Mouse (Mus musculus) left cerebral cortex, postnatal 10 days (tissue): ENCODE results near the gene Rgl1. TPM values are rescaled to one million over a fixed set of nuclear protein-coding genes. Genes with fewer than 3 reads are reported as not detected.
A peak's percentile ranks its signal among the peaks of the same experiment; 100 is the strongest.

Source experiments
- DNase-seq, 2 experiments: peaks; one replicate each; pipeline ENCODE4 v3.0.0; 2021 to 2022; ENCODE audit warnings: low spot score in 2 of 2, mixed read lengths in 1 of 2; ENCODE audit errors: extremely low spot score in 1 of 2
- intact Hi-C: fragments of 180-260 bp; cut with DNase I; formaldehyde crosslinking; loops from one replicate; pipeline ENCODE4 v1.15.1; 2025
- total RNA-seq, 2 experiments: library from RNA; stranded (reverse); gene quantifications; 2 replicates each; pipeline ENCODE4 v1.2.3; 2021

The Rgl1 gene
- total RNA-seq, 2 experiments from 2014 or later = 85.2 to 86.9 TPM

DNA sequence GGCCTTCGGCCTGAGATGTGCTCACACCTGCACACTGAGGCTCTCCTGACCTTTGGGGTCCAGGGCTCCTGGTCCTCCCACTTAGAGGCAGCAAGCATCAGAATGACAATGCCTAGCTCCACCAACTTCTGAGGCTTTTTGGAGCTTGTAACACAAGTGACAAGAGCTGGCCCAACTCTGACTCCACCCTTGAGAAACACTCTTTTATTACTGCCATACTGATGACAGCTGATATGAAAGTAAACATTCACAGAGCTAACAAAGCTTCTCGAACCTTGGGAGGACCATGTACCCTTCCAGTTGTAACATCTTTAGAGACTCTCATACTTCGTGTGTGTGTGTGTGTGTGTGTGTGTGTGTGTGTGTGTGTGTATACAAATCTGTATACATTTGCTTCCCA lies 40.1 kb downstream of the Rgl1 start:
- intact Hi-C loops = no loop called here

DNA sequence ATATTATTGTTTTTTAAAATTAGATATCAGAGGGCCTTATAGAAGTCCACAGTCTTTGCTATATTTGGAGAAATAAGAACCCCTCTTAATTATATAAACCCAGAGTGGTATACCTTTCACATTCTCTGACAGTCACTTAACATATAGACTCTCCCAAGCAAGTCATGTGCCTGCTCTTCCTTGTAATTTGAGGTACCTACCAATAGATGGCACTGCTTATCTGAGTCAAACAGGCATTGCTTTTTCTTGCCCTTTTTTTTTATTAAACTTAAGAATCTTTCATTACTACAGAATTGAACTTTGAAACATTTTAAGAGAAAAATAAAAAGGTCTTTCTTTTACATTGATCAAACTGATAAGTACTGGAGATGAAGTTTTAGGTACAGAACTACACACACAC lies 41.9 kb downstream of the Rgl1 start:
- no peak for DNase-seq
- intact Hi-C loops = no loop called here

More for the DNA sequence above, 40.1 kb downstream of the Rgl1 start:
- no peak for DNase-seq

DNA sequence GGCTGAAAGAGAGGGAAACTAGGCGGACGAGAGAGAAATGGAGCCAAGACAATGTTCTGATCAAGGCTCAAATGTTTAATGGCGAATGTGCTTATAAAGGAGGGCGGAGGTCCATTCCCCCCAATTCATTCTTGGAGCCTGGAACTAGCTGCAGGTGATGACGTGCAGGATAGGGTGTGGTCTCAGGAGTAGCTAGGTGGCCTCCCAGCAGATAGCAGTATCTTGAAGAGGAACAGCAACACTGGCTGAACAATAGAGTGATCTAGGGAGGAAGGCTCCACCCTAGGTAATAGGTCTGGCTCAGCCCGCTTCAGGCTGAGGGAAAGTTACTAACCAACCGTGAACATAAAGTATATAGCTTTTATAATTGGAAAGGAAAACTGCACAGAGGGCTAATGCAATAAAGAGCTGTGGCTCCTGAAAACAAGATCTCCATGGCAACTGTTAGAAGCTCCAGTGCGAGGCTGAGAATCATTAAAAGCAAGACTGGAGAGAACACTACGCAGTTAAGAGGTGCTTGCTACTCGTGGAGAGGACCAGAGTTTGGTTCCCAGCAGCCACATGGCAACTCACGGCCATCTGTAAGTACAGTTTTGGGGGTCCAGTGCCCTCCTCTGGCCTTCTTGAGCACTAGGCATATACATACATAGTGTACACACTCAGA lies 44.5 kb downstream of the Rgl1 start:
- DNase-seq = no peak
- intact Hi-C loops = no loop called here

DNA sequence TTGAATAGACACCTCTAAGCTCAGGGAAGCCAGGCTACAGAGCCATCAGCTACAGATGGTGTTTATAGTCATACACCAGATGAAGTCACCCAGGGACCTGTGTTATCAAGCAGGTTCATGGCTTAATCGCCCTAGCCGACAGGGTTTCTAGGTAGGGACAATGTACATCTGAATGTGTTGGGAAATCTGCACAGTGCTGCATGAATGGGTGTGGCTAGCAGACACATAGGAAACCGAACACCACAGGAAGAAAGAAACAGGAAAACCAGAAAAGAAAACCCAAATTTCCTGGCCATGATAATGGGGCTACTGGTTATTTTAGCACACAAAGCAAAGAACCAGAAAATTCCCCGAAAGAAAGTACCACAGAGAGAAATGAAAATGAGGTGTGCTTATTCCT lies 45.2 kb downstream of the Rgl1 start:
- intact Hi-C loops = no loop called here
- DNase-seq = no peak

DNA sequence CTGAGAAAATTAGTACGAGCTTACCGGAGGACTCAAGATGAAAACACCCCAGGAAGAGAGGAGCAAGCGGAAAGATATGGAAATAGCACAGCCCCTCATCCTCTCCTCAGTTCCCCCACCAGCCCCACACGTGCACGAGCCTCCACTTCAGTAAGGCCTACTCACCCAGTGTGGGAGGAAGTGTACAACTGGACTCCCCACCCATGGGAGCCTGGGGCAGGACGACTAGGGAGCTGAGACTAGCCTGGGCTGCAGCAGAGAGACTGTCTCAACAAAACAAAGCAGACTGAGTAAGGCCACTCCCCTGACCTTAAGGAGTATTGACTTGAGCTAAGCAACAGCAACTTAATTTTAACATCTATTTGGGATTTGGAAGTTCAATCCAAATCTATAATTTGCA lies 48.0 kb downstream of the Rgl1 start:
- intact Hi-C loops = no loop called here
- no peak for DNase-seq

DNA sequence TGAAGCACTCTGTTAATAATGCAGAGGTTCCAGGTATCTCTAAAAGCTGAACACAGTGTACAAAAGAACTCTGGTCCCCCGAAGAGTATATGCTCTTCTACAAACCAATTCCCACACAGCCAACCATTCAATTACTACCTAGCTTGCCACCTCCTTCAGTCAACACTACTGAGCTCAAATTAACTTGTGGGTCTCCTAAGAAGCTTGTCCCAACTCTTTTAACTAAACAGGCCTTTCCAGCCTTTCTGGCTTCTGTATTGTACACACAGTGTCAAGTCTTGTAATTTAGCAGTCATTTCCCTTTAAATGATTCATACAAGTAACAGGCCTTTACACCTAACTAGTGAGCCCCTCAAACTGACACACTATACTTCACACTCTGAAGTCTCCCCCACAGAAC lies 48.8 kb downstream of the Rgl1 start:
- intact Hi-C loops = no loop called here
- no peak for DNase-seq

DNA sequence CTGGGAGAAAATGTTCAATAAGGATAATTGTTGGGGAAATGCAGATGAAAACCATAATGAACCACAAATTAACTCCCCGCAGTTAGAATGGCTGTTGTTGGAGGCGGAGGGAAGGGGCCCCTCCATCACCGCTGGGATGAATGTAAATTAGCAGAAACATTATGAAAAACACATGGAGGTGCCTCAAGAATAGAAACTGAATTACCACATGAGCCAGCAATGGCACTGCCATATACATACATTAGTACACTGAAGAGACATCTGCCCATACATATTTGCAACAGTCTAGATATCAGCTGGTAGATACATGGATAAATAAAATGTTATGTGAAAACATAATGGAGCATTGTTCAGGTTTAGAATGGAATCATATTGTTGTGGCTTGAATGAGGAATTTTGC lies 51.7 kb downstream of the Rgl1 start:
- intact Hi-C loops = no loop called here
- DNase-seq = no peak

DNA sequence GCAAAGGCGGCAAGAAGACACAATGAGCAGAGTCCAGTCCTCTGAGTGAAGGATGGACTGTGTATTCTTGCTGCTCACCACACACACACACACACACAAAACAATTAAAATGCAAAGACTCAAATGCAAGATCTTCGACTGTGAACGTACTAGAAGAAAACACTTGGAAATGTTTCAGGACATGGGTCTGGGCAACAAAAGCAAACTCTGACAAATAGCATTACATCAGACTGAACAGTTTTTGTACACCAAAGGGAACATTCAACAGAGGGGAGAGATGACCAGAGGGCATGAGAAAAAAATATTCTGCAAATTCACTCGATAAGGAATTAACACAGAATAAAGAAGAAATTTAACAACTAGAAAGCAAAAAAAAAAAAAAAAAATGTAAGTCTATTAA lies 52.2 kb downstream of the Rgl1 start:
- intact Hi-C loops = no loop called here
- DNase-seq = no peak

DNA sequence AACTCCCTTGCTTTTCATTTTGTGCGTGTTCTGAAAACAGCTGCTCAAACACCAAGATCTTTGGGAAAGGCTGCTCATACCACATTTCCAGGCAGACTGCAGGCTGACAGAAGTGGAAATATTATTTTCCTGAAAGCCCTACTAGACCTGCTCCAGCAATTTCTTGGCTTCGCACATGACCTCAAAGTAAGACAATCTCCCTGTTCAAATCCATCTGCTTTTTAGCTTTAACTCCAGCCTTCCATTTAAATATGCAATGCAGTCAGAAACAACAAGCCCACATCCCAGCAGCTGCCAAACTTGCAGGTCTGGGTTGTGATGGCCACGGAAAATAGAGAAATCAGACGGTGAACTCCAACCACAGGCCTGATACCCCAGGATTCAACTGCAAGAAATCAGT lies 55.1 kb downstream of the Rgl1 start:
- intact Hi-C loops = no loop called here
- no peak for DNase-seq

DNA sequence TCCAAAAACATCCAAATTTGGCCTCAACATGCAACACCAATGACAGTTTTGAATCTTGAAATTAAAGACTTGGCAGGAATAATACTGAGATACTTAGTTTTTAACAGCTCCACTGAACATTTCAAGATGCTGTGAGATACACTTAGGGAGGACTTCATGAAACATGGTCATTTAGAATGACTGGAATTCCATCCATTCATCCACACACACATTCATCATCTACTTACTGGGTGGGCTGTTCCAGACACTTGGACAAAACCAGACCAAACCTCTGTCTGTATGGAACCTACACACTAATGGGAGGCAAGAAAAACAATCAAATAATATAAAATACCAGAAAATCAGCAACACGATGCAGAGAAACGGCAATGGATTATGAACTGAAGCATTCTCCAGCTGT lies 58.6 kb downstream of the Rgl1 start:
- no peak for DNase-seq
- intact Hi-C loops = no loop called here

DNA sequence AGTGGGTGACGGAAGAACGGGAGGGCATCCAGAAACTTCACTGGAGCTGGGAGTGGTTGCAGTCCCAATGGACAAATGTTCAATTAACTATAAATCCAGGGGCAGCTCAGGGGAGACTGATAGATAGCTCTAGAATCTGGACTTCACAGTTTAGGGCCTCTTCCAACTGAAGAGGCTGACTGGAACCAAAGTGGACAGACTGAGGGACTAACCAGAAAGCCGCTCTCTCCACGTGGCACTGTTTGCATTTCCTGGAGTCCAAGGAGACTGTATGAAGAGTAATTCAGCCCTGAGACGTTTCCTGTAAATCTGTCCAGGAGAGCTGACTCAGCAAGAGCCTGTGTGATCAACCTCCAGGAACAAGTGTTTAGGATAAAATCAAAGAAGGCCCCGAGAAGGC lies 62.2 kb downstream of the Rgl1 start:
- no peak for DNase-seq
- intact Hi-C loops = no loop called here

DNA sequence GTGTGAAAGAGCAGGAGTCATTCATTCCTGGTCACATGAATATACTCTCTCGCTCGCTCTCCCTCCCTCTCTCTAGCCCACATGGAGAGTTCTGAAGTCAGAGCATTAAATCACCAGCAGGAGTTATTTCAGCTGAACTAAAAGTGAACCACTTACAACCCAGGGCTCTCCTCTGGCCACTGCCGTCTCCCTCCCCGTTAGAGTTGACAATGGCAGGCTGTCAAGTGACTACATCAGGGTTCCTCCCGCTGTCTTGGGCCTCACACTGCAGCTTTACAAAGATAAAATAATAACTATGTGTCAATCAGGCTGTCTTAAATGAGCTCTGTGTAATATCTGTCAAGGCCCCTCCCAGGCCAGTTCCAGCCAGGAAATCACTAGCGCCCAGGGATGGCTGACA lies 63.2 kb downstream of the Rgl1 start:
- intact Hi-C loops = no loop called here
- DNase-seq = no peak

DNA sequence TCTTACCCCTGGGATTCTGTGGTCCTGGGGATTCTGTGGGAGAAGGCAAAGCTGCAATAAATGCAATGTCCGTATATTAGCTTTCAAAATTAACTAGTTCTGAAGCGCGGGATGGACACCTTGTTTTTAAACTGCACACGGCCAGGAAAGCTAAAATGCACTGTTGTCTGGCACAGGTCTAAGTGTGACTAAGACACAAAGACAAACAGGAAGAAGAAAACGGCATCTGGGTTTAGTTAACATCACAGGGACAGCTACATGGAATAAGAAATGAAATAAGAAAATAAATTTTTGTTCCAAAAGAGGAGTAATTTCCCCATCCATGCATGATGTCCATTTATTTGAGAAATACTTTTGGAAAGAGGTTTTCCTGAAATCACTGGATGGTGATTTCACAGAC lies 65.1 kb downstream of the Rgl1 start:
- intact Hi-C loops = no loop called here
- DNase-seq = no peak

DNA sequence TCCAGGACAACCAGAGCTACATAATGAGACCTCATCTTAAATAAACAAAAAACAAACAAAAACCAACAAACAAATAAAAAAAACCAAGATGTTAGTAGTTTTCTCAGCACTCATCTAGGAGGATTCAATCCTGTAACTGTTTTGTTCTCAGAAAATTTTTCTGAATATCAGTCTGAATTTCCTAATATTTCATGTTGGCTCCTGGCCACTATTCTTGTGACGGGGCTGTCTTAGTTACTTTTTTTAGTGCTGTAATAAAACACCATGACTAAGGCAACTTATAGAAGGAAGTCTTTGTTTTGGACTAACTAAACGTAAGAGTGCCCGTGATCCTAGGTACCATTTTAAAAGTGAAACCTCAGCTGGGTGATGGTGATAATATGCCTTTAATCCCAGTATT lies 68.8 kb downstream of the Rgl1 start:
- intact Hi-C loops = no loop called here

DNA sequence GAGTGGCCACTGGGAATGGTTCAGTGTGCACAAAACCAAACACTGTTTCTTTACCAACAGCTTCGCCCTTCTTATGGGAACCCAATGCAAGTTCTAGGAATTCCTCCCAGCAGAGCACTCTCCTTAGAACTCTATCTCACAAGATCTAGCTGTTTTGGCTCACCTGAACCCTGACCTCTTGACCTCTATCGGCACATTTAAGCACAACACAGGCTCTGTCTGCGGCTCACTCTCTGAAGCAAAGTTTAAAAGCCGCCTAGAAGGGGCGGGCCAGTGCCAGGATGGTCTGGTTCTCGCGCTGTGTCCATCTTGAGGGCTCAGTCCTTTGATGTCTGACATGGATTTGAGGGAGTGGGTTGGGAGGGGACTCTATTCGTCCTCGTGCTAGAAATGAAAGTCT lies 70.7 kb downstream of the Rgl1 start:
- intact Hi-C loops = no loop called here
- DNase-seq = no peak

More for the DNA sequence above, 68.8 kb downstream of the Rgl1 start:
- no peak for DNase-seq

DNA sequence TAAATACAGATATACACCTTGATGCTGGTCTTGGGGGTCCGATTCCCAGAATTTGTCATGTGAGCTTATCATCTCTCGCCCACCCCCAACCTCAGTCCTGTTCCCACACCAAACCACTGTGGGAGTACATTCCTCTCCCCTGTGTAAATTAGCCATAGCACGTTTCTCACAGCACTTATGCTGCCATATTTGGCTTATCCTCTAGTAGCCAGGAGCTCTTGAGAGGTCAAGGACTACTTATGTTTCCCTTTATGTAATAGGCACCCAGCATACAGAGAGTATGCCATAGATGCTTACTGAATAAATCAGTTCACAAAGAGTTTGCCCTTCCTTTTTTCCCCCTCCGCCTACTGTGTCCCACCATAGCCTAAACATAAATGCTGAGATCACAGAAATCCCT lies 76.2 kb downstream of the Rgl1 start:
- intact Hi-C loops = no loop called here

DNA sequence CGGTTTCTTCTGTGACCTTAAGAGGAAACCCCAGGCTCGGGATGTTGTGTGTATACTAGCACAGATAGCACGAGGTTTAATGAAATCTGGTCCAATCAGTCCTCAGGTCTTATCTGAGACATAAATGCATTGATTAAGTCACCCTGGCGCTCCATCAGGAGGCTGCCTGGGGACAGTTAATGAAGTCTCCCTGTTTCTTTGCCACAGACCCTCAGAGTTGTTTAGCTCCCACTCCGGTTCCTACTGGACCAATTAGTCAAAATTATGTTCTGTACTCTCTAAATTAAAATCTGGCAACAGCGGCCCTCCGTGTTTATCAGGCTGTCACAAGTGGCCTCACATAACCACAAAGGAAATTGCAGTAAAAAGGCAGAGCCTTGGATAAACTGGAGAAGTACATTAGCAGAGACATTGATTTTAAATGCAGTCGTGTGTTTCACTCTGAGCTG lies 78.4 kb downstream of the Rgl1 start:
- intact Hi-C loops = no loop called here
- no peak for DNase-seq

More for the DNA sequence above, 76.2 kb downstream of the Rgl1 start:
- no peak for DNase-seq

DNA sequence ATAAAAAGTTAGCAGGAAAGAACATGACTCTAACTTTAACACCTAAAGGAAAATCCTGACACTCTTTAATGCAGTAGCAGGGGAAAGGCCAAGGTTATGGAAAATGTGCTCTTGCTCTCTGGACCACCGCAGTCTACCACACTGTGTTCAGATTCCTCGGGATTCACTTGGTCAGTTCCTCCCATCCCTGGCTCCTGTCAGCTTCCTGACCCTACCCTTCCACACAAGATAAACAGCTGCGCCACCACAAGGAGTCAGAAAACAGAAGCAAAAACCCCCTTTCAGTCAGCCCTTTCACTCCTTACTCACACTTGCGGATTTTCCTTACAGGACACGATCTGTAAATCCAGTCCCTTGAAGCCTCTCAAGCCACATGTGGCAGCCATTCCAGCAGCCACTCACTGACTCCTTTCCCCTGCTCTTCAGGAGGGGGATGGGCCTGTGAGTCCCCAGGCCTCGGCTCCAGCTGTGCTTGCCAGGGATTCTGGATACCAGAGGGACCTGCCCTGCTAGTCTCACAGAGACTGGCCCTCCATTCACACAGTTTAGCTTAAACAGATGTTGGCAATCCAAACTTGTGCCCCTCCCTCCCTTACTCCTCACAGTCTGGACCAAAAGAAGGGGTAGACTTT lies 78.9 kb downstream of the Rgl1 start:
- peak in 1 of 2 experiments; percentile 43 for DNase-seq
- intact Hi-C loops = no loop called here

DNA sequence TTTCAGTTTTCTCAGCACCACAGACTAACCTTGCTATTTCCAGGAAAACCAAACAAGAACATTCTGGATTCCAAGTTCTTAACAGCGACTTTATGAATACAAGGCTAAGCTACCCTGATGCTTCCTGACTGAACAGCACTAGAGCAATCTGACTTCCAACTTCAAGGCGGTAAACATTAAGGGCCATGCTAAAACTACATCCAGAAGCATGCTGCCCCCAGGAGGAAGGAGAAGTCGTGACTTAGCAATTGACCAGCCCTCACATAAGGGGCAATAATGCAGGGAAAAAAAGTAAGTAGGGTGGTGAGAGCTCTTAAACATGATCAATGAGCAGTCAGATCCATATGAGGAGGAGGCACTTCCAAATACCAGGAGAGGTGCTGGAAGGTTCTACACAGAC lies 80.6 kb downstream of the Rgl1 start:
- intact Hi-C loops = no loop called here

DNA sequence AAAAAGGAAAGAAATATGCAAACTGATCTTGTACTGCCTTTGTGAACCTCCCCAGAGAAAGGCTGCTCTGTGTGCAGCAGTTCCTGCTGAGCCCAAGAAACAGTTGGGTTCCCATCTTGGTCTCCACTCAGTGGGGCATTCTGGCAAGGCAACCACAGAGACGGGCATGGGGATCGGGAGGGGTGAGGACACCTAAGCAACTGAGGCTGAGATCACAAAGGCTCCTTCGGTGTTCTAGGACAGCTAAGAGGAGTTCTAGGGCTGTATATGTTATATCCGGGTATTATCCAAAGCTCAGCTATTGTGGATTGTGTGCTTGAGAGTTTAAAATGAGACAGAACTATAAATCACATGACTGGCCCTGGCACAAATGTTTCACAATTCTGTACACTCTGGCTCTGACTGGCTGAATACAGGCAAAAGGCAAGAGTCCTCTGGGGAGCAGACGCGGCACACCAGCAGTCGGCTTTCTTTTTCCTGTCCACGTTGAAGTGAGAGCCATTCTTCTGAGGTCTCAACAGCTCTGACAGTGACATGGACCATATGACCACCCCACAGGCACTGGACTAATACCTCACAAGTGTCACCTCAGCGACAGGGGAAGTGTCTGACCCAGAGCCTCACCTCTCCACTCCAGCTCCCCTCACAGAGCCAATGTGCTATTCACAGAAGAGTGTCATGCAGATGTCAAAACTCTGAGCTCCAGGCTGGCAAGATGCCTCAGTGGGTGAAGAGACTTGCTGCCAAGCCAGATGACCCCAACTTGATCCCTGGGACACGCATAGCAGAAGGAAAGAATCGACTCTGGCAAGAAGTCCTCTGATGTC lies 83.6 kb downstream of the Rgl1 start:
- DNase-seq = no peak
- intact Hi-C loops = no loop called here

More for the DNA sequence above, 80.6 kb downstream of the Rgl1 start:
- DNase-seq = no peak
